Mouse (Mus musculus) hindbrain, embryonic 16.5 days (tissue): ENCODE measurements around the gene Olfr1375. TPM values are rescaled to one million over a fixed set of nuclear protein-coding genes. Genes with fewer than 3 reads are reported as not detected.
"Not testable (repeated sequence)": the region's sequence is repeated elsewhere in the genome, so short reads cannot be mapped to it uniquely, and the experiment has no call there.

ENCODE experiments used
- ATAC-seq: fragments of 200-750 bp; cut with Nextera tagmentation; 2 replicates; pipeline ENCODE4 v1.8.0; 2017; ENCODE audit warnings: moderate TSS enrichment, moderate library complexity
- H3K27ac ChIP-seq: fragments of 300-500 bp; sonication (generic); 2 replicates; pipeline ENCODE4 v1.5.1; 2014; ENCODE audit warnings: low read depth, mild to moderate bottlenecking, control low read depth, low read length, moderate library complexity
- H3K27me3 ChIP-seq: fragments of 300-500 bp; sonication (generic); replicated peaks from 2 replicates; pipeline ENCODE4 v1.6.1; 2014; ENCODE audit warnings: low read length; ENCODE audit not compliant: control insufficient read depth, insufficient read depth
- H3K36me3 ChIP-seq: fragments of 300-500 bp; sonication (generic); 2 replicates; pipeline ENCODE4 v1.6.1; 2014; ENCODE audit warnings: mild to moderate bottlenecking, low read length, moderate library complexity, mixed read lengths; ENCODE audit not compliant: control insufficient read depth, insufficient read depth
- H3K4me1 ChIP-seq: fragments of 300-500 bp; sonication (generic); 2 replicates; pipeline ENCODE4 v1.6.1; 2014; ENCODE audit warnings: low read depth, low read length; ENCODE audit not compliant: control insufficient read depth, insufficient read depth
- H3K4me2 ChIP-seq: fragments of 300-500 bp; sonication (generic); 2 replicates; pipeline ENCODE4 v1.6.1; 2014; ENCODE audit warnings: mild to moderate bottlenecking, low read length, control low read depth, moderate library complexity
- H3K4me3 ChIP-seq: fragments of 300-500 bp; sonication (generic); 2 replicates; pipeline ENCODE4 v1.5.1; 2014; ENCODE audit warnings: mild to moderate bottlenecking, low read length, control low read depth, moderate library complexity
- H3K9ac ChIP-seq: fragments of 300-500 bp; sonication (generic); 2 replicates; pipeline ENCODE4 v1.6.1; 2014; ENCODE audit warnings: low read depth, mild to moderate bottlenecking, control low read depth, low read length, moderate library complexity
- H3K9me3 ChIP-seq: fragments of 300-500 bp; sonication (generic); 2 replicates; pipeline ENCODE4 v1.6.1; 2014; ENCODE audit warnings: mild to moderate bottlenecking, low read length, moderate library complexity; ENCODE audit not compliant: control insufficient read depth
- WGBS: fragments of 180-500 bp; shearing (Covaris S2); extraction: QIAGEN DNeasy Blood & Tissue Kit; methylation state at CpG from one replicate; pipeline ENCODE4 v1.1.7; 2014; 5-methylcytosine and 5-hydroxymethylcytosine counted together
- polyA plus RNA-seq: library from polyadenylated mRNA; unstranded; fragments of >200 nt; fragmentation: Nextera tagmentation; extraction: Ambion mirVana; gene quantifications from 2 replicates; pipeline ENCODE4 v1.2.1, GENCODE M21; 2015

The Olfr1375 gene
- polyA plus RNA-seq, 1 experiment from 2014 or later, result not detected

GRCm38 (mm10) chr11:51035951-51036350, 12.0 kb upstream of the Olfr1375 start:
- no peak overlapping the region for H3K9ac ChIP-seq
- no peaks in the 10 kb centered on the region for H3K4me1 ChIP-seq
- H3K27me3 ChIP-seq, result no peaks in the 10 kb centered on the region
- no peaks in the 10 kb centered on the region for H3K36me3 ChIP-seq
- no peak overlapping the region for H3K4me3 ChIP-seq
- no peak overlapping the region for H3K4me2 ChIP-seq
- ATAC-seq, result no peak
- 91% methylated on average over 2 of the region's 2 CpGs for WGBS
- H3K27ac ChIP-seq, result no peak overlapping the region
- no peaks in the 10 kb centered on the region for H3K9me3 ChIP-seq

DNA sequence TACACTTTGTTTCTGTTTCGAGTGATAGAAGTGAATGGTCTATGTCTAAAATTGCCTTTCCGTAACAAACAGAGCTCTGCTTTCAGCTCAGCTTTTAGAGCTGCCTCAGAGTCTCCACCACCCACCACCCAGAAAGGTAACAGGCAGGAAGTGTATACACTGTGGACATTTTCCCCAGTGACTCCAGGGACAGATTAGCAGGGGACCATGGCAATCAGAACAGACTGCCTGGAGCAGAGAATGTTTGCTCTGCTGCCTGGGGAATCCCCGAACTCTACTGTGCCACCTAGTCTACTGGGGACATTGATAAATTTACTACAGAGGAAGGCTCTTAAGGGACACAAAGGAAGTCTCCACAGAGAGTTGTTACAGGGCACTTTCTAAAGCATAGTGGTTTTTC, 3.1 kb upstream of the Olfr1375 start:
- ATAC-seq, H3K27ac ChIP-seq, H3K27me3 ChIP-seq, H3K4me2 ChIP-seq, H3K4me3 ChIP-seq, H3K9ac ChIP-seq, H3K36me3 ChIP-seq, H3K4me1 ChIP-seq, H3K9me3 ChIP-seq: not testable (repeated sequence)
- WGBS, result 70% methylated on average over 3 of the region's 3 CpGs

DNA sequence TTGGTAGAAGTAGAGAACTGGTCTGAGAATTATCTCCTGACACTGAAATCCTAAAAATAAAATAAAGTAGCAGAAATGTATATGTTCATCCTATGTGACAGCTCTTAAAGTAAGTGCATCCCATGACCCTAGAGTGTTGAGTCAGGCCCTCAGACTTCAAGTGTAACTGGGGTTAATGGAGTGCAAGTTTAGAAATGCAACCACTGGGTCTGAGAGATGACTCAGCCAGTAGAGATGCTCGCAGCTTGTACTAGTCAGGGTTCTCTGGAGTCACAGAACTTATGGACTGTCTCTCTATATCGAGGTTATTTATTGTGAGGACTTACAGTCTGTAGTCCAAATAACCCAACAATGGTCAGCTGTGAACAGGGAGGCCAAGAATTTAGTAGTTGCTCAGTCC, 3.8 kb downstream of the Olfr1375 start:
- H3K4me3 ChIP-seq, result no peak overlapping the region
- no peaks in the 10 kb centered on the region for H3K4me1 ChIP-seq
- 66% methylated on average over 2 of the region's 2 CpGs for WGBS
- no peak overlapping the region for H3K4me2 ChIP-seq
- no peak overlapping the region for H3K9ac ChIP-seq
- no peak for ATAC-seq
- no peaks in the 10 kb centered on the region for H3K27me3 ChIP-seq
- no peak overlapping the region for H3K27ac ChIP-seq
- H3K9me3 ChIP-seq, result no peaks in the 10 kb centered on the region
- no peaks in the 10 kb centered on the region for H3K36me3 ChIP-seq

- no peak overlapping the region for H3K9ac ChIP-seq
- no peaks in the 10 kb centered on the region for H3K36me3 ChIP-seq
- H3K4me2 ChIP-seq, result no peak overlapping the region
- H3K4me3 ChIP-seq, result no peak overlapping the region
- no peak for ATAC-seq
- H3K9me3 ChIP-seq, result no peaks in the 10 kb centered on the region
- no peaks in the 10 kb centered on the region for H3K4me1 ChIP-seq
- H3K27me3 ChIP-seq, result no peaks in the 10 kb centered on the region
- H3K27ac ChIP-seq, result no peak overlapping the region
- 46% methylated on average over 3 of the region's 3 CpGs for WGBS
These were observed 5.3 kb downstream of the Olfr1375 start for GRCm38 (mm10) chr11:51053230-51053629.

DNA sequence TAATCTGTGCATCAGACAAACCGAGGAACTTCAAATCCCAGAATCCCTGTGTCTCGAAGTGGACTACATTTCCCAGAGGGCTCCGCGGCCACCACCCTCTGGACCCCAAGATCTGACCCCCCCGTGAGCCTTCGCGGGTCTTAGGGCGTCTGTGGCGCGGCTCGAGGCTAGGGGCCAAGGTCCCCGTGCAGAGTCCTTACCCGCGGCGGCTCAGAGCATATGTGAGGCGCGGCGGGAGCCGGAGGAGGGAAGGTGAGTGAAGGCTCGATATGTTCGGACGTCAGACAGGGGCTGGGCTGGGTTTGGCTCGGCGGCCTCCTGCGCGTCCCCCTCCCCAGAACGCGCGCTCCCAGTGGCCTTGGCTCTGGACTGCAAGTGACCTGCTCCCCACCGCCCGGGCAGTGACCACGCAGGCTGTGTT, 11.3 kb downstream of the Olfr1375 start, which contains the start of gene Zfp354a:
Zfp354a (plus strand) TSS at position 107 of the 421 bp plus-strand sequence.
- peak within 1 kb of the TSS; percentile 78 for H3K27ac ChIP-seq
- ATAC-seq, result peak; percentile 96
- H3K4me3 ChIP-seq, result peak within 1 kb of the TSS; percentile 89

GRCm38 (mm10) chr11:51059640-51060039, 11.7 kb downstream of the Olfr1375 start:
- Histone ChIP-seq H3K27me3 (no peaks in the 10 kb centered on the region), H3K36me3 (peaks cover 18% of the 10 kb centered on the region), H3K9me3 (no peaks in the 10 kb centered on the region), H3K27ac (peak overlapping the region; percentile 78), H3K4me2 (peak overlapping the region; percentile 85), H3K4me3 (peak overlapping the region; percentile 89), H3K4me1 (peaks cover 10% of the 10 kb centered on the region), H3K9ac (peak overlapping the region; percentile 98)
- no peak; the same call in 1 of the 2 replicates for ATAC-seq
- 12% methylated on average over 14 of the region's 14 CpGs for WGBS

More for the DNA sequence above, 11.3 kb downstream of the Olfr1375 start, which contains the start of gene Zfp354a:
- Histone ChIP-seq H3K27me3 (no peaks in the 10 kb centered on the region), H3K4me2 (peak within 1 kb of the TSS; percentile 85), H3K9me3 (no peaks in the 10 kb centered on the region), H3K9ac (peak within 1 kb of the TSS; percentile 98), H3K36me3 (peaks cover 14% of the 10 kb centered on the region), H3K4me1 (peaks cover 10% of the 10 kb centered on the region)
- WGBS, result under 1% methylated on average over 32 of the region's 32 CpGs

DNA sequence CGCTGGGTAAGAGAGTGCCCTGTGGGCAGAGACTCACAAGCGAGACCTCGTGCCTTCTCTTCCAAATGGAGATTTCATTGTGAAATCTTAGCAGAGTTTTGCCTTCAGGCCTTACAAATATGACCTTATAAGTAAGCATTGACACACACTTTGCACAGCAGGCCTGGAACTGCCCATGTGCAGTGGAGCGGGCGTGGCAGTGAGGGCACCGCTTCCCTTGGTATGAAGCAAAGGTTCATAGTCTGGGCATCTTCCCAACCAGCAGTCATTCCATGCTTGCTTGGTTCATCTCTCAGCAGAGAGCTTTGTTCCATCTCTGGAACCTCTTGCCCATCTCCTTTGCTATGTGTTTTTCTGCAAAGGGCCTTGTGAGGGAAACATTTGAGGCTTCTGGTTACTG, 13.1 kb downstream of the Olfr1375 start:
- Histone ChIP-seq H3K36me3 (peaks cover 21% of the 10 kb centered on the region), H3K4me1 (peaks cover 10% of the 10 kb centered on the region), H3K4me3 (no peak overlapping the region), H3K27ac (no peak overlapping the region), H3K9me3 (no peaks in the 10 kb centered on the region), H3K9ac (no peak overlapping the region), H3K4me2 (no peak overlapping the region), H3K27me3 (no peaks in the 10 kb centered on the region)
- no peak for ATAC-seq
- 95% methylated on average over 6 of the region's 6 CpGs for WGBS

GRCm38 (mm10) chr11:51063276-51063675, 15.4 kb downstream of the Olfr1375 start:
- Histone ChIP-seq H3K36me3 (peaks cover 39% of the 10 kb centered on the region), H3K9me3 (no peaks in the 10 kb centered on the region), H3K27me3 (no peaks in the 10 kb centered on the region), H3K4me1 (peaks cover 10% of the 10 kb centered on the region), H3K4me2 (no peak overlapping the region), H3K4me3 (no peak overlapping the region), H3K27ac (no peak overlapping the region), H3K9ac (no peak overlapping the region)
- no peak for ATAC-seq
- WGBS, result 92% methylated on average over 7 of the region's 7 CpGs

DNA sequence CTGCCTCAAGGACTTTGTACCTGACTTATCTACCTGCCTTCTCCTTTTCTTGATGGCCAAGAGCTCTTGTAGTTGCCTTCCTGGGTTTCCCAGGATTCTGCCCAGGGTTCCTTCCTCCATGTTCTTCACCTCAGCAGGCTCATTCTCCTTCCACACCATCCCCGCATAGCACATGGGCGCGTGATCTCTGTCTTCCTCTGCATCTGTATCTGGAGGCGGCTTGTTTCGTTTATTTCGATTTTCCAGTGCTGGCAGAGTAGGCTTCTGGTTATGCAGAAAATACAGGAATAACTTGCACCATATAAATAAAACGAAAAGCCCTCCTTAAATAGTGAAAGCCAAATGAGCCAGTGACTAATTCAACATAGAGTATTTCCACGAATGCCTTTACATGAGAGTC, 15.9 kb downstream of the Olfr1375 start:
- peaks cover 10% of the 10 kb centered on the region for H3K4me1 ChIP-seq
- H3K27me3 ChIP-seq, result no peaks in the 10 kb centered on the region
- no peak overlapping the region for H3K27ac ChIP-seq
- H3K36me3 ChIP-seq, result peaks cover 45% of the 10 kb centered on the region
- 97% methylated on average over 8 of the region's 8 CpGs for WGBS
- no peak for ATAC-seq
- H3K4me3 ChIP-seq, result no peak overlapping the region
- H3K9ac ChIP-seq, result no peak overlapping the region
- no peaks in the 10 kb centered on the region for H3K9me3 ChIP-seq
- H3K4me2 ChIP-seq, result no peak overlapping the region

GRCm38 (mm10) chr11:51084527-51084926, 36.6 kb downstream of the Olfr1375 start:
- no peak overlapping the region for H3K9ac ChIP-seq
- no peaks in the 10 kb centered on the region for H3K36me3 ChIP-seq
- no peak for ATAC-seq
- H3K27ac ChIP-seq, result no peak overlapping the region
- no peaks in the 10 kb centered on the region for H3K4me1 ChIP-seq
- no peak overlapping the region for H3K4me3 ChIP-seq
- 50% methylated on average over 7 of the region's 7 CpGs for WGBS
- no peak overlapping the region for H3K4me2 ChIP-seq
- no peaks in the 10 kb centered on the region for H3K27me3 ChIP-seq
- no peaks in the 10 kb centered on the region for H3K9me3 ChIP-seq
